Mouse (Mus musculus): Measurements from ENCODE around the gene Bricd5. TPM values are rescaled to one million over a fixed set of nuclear protein-coding genes. Genes with fewer than 3 reads are reported as not detected.

The Bricd5 gene
- polyA plus RNA-seq (2012; rRNA removed): 0.67 and 1.4 TPM in 2 replicates

GRCm38 (mm10) chr17:24473612-24474275, at the start of gene Bricd5:
Bricd5 (plus strand) TSS chr17:24473884.

GRCm38 (mm10) chr17:24426471-24427169, 47.1 kb upstream of the Bricd5 start, which contains the start of gene Eci1:
Eci1 (plus strand) TSS chr17:24426641.

GRCm38 (mm10) chr17:24442632-24443155, 31.0 kb upstream of the Bricd5 start, which contains the start of gene Dnase1l2:
Dnase1l2 (minus strand) TSS chr17:24443105.

GRCm38 (mm10) chr17:24469910-24470602, 3.6 kb upstream of the Bricd5 start, which contains the start of the genes E4f1 and Pgp:
E4f1 (minus strand) TSS chr17:24470313.
Pgp (plus strand) TSS chr17:24470392.

GRCm38 (mm10) chr17:24478663-24479380, 5.1 kb downstream of the Bricd5 start, which contains the start of gene Mlst8:
Mlst8 (minus strand) TSS chr17:24479078.

GRCm38 (mm10) chr17:24488186-24488661, 14.5 kb downstream of the Bricd5 start, which contains the start of gene Caskin1:
Caskin1 (plus strand) TSS chr17:24488601.

Other genes with a start within 250 kb of the Bricd5 start
- gene Ccnf, start 222.4 kb upstream of the Bricd5 start, polyA plus RNA-seq (2012; rRNA removed): 9.5 and 10.0 TPM in 2 replicates
- 1.2 TPM in 2 replicates for gene Abca17, start 122.8 kb upstream of the Bricd5 start, polyA plus RNA-seq (2012; rRNA removed)
- 51.3 and 52.5 TPM in 2 replicates for gene Abca3, start 121.9 kb upstream of the Bricd5 start, polyA plus RNA-seq (2012; rRNA removed)
- gene Rnps1, start 59.3 kb upstream of the Bricd5 start, polyA plus RNA-seq (2012; rRNA removed): 342 and 369 TPM in 2 replicates
- gene Eci1, start 47.2 kb upstream of the Bricd5 start, polyA plus RNA-seq (2012; rRNA removed): 21.5 and 23.7 TPM in 2 replicates
- gene Dnase1l2, start 30.8 kb upstream of the Bricd5 start, polyA plus RNA-seq (2012; rRNA removed): 31.0 and 36.4 TPM in 2 replicates
- 80.4 and 89.3 TPM in 2 replicates for gene E4f1, start 3.6 kb upstream of the Bricd5 start, polyA plus RNA-seq (2012; rRNA removed)
- gene Pgp, start 3.5 kb upstream of the Bricd5 start, polyA plus RNA-seq (2012; rRNA removed): 51.9 and 56.2 TPM in 2 replicates
- 40.6 TPM in 2 replicates for gene Mlst8, start 5.2 kb downstream of the Bricd5 start, polyA plus RNA-seq (2012; rRNA removed)
- gene Caskin1, start 14.7 kb downstream of the Bricd5 start, polyA plus RNA-seq (2012; rRNA removed): 109 and 125 TPM in 2 replicates
- gene Traf7, start 54.1 kb downstream of the Bricd5 start, polyA plus RNA-seq (2012; rRNA removed): 317 and 344 TPM in 2 replicates
- gene Rab26, start 60.3 kb downstream of the Bricd5 start, polyA plus RNA-seq (2012; rRNA removed): 14.9 and 17.8 TPM in 2 replicates
- 72.1 and 73.5 TPM in 2 replicates for gene Pkd1, start 76.0 kb downstream of the Bricd5 start, polyA plus RNA-seq (2012; rRNA removed)
- 152 and 155 TPM in 2 replicates for gene Tsc2, start 158.7 kb downstream of the Bricd5 start, polyA plus RNA-seq (2012; rRNA removed)
- 13.9 and 14.3 TPM in 2 replicates for gene Nthl1, start 158.8 kb downstream of the Bricd5 start, polyA plus RNA-seq (2012; rRNA removed)
- gene Slc9a3r2, start 176.4 kb downstream of the Bricd5 start, polyA plus RNA-seq (2012; rRNA removed): 48.9 and 51.1 TPM in 2 replicates
- 0.31 and 0.40 TPM in 2 replicates for gene Npw, start 184.6 kb downstream of the Bricd5 start, polyA plus RNA-seq (2012; rRNA removed)
- 73.8 and 74.1 TPM in 2 replicates for gene Zfp598, start 195.8 kb downstream of the Bricd5 start, polyA plus RNA-seq (2012; rRNA removed)
- 153 and 170 TPM in 2 replicates for gene Syngr3, start 216.1 kb downstream of the Bricd5 start, polyA plus RNA-seq (2012; rRNA removed)
- gene Gfer, start 222.3 kb downstream of the Bricd5 start, polyA plus RNA-seq (2012; rRNA removed): 28.7 and 30.4 TPM in 2 replicates
- gene Noxo1, start 222.3 kb downstream of the Bricd5 start, polyA plus RNA-seq (2012; rRNA removed): 7.4 and 8.2 TPM in 2 replicates
- 63.2 and 66.6 TPM in 2 replicates for gene Tbl3, start 233.8 kb downstream of the Bricd5 start, polyA plus RNA-seq (2012; rRNA removed)
- 0.28 TPM in 2 replicates for gene Rnf151, start 244.2 kb downstream of the Bricd5 start, polyA plus RNA-seq (2012; rRNA removed)
- gene Rps2, start 244.2 kb downstream of the Bricd5 start, polyA plus RNA-seq (2012; rRNA removed): 1,636 and 1,660 TPM in 2 replicates

Data from central nervous system, embryonic 18 days (tissue).